Mouse (Mus musculus): ENCODE data around the gene Ubc.
"Not testable (repeated sequence)": the region's sequence is repeated elsewhere in the genome, so short reads cannot be mapped to it uniquely, and the experiment has no call there.

Ubc gene

DNA sequence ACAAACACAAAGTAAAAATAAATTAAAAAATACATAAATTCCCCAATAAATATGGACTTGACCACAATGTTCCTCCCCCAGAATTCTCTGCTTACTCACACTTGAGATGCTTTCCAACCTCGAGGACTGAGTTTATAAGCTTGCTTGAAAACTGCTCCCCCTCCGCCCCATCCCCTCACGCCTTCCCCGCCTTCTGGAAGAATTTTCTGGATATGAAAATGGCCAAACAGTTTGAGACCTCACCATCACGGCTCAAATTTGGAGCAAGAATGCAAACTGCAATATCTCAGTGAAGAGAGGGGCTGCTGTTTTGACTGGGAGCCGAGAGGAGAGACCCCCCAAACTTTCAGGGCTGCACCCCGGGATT lies 14.5 kb upstream of the Ubc start:
- no peak for DNase-seq (ENCODE audit: low read depth, low spot score)

- DNase-seq (ENCODE audit: low read depth, low spot score) = no peak
These were observed 13.8 kb upstream of the Ubc start for GRCm38 (mm10) chr5:125403481-125404465.

DNA sequence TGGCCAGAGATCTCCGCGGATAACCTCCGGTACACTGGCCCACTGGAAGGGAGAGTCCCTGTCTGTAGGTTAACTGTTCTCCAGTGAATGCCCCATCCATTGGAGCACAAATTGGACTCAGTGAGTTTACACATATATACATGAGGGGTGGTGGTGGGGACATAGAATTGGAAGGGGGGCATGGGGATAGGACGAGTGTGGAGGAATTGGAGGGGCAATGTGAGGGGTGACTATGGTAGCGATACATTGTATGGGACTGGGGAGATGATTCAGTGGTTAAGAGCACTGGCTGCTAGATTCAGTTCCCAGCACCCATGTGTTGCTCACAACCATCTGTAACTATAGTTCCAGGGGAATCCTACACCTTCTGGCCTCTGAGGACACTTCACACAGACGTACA lies 13.0 kb upstream of the Ubc start:
- no peak for DNase-seq (ENCODE audit: low read depth, low spot score)

DNA sequence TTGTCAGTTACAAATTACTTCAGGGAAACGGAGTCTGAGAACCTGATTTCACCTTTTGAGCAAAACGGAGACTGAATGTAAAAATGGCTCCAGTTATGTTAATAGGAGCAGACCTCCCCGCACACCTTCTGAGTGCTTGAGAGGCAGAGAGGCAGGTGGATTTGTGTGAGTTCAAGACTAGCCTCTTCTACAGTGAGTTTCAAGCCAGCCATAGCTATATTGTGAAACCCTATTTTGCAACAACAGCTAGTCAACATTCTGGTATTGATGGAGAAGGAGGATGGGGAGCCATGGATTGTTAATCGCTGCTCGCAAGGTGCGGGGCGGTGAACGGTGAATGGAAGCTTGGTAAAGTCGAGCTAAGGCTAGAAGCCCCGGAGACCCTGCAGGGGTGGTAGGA lies 12.5 kb upstream of the Ubc start:
- DNase-seq (ENCODE audit: low read depth, low spot score) = no peak

GRCm38 (mm10) chr5:125400903-125401302 lies 10.9 kb upstream of the Ubc start:
- DNase-seq (ENCODE audit: low read depth, low spot score) = no peak

- DNase-seq (ENCODE audit: low read depth, low spot score) = no peak
These were observed 5.0 kb upstream of the Ubc start for GRCm38 (mm10) chr5:125395008-125395407.

- peak; percentile 81 for DNase-seq (ENCODE audit: low read depth, low spot score)
These were observed 3.9 kb upstream of the Ubc start for GRCm38 (mm10) chr5:125393622-125394603.

DNA sequence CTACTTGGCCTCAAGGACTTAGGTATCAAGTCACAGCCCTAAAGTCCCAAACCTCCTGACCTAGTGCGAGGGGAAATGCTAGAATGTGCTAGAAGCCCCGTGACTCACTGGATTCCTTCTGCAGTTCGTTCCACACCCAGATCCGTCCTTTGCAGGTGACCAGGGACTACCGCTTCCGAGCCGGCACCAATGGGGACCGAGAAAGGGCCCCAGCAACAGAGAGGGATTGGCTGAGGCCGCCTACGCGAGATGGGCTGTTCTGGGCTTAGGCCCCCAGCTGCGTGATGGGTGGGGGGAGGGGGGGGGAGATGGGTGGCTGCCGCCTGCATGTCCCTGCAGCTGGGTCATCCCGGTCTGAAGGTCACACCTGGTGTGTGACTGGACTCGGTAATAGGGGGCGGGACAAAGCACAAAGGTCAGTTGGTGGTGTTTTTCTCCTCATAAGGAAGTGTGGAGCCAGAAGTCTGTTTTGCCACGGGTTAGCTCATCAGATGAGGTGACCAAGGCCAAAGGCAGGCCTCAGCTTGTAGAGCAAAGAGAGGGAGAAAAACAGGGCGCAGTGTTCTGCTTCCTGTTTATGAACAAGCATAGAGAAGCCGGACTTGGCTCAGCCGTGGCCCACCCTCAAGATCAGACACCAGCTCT lies 3.1 kb upstream of the Ubc start:
- peak; percentile 99 for DNase-seq (ENCODE audit: low read depth, low spot score)

DNA sequence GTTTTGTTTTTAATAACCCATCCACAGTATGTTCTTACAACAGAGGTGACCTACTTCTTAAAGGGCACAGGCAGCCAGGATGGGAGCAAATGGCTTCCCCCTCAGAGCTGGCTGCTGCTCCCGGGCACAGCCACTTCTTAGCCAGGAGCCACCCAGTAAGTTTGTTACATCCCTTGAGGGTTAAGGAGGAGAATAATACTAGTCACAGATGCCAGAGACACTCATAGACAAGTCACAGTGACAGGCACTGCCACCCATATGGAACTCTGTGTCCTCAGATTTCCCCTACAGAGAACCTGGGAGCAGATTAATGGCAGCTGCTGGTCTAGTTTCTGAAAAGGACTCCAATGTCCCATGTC lies 2.6 kb upstream of the Ubc start:
- no peak for DNase-seq (ENCODE audit: low read depth, low spot score)

DNA sequence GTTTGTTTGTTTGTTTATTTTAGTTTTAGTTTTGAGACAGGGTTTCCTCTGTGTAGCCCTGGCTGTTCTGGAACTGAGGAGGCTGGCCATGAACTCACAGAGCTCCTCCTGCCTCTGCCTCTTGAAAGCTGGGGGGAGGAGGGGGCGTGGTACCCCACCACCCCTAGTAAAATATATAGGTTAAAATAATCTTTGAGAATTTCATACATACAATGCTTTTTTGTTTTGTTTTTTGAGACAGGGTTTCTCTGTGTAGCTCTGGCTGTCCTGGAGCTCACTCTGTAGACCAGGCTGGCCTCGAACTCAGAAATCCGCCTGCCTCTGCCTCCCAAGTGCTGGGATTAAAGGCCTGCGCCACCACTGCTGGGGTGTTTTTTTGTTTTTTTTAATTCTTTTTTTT lies 2.2 kb upstream of the Ubc start:
- not testable (repeated sequence) for DNase-seq (ENCODE audit: low read depth, low spot score)

DNA sequence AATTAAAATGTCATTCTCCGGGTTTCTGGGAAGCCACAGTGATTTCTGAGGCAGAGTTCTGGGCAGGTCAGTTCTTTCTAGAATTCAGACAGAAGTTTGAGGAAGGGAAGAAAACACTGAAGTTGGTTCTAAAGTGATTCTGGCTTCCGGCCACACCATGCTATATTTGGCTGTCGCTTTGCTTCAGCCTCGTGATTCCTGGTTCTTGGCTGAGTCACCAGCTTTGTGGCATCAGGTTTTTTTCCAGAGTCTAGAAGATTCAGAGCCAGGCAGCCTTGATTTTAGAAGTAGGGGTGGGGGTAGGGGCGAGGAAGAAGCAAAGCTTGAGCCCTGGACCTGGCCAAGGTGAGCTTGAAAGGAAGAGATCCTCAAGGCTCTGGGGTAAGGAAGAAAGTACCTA lies 1.6 kb upstream of the Ubc start:
- peak; percentile 81 for DNase-seq (ENCODE audit: low read depth, low spot score)

- no peak for DNase-seq (ENCODE audit: low read depth, low spot score)
These were observed 990 bp upstream of the Ubc start for GRCm38 (mm10) chr5:125390906-125391477.

DNA sequence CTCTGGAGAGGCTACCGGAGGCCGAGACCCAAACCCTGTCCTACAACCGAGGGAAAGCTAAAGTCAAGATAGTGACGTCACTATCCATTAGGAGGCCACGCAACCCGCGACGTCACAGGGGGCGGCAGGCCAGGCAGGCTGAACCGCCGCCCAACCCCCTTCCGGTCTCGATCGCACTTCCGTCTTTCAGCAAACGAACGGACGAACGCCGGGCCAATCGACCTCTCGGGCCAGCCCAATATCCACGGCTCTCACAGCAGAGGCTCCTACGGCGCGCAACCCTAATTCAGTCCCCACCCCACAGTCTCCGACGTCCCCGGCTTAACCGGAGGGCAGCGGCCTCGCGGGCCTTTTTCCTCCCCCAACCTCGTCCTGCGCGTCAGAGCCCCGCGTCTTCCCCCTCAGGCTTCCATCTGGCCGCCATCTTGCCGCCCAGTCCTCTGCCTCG lies 847 bp downstream of the Ubc start, which contains the start of gene Gm10382:
Gm10382 (plus strand) TSS at position 192 of the 448 bp plus-strand sequence.
- peak; percentile 85 for DNase-seq (ENCODE audit: low read depth, low spot score)

DNA sequence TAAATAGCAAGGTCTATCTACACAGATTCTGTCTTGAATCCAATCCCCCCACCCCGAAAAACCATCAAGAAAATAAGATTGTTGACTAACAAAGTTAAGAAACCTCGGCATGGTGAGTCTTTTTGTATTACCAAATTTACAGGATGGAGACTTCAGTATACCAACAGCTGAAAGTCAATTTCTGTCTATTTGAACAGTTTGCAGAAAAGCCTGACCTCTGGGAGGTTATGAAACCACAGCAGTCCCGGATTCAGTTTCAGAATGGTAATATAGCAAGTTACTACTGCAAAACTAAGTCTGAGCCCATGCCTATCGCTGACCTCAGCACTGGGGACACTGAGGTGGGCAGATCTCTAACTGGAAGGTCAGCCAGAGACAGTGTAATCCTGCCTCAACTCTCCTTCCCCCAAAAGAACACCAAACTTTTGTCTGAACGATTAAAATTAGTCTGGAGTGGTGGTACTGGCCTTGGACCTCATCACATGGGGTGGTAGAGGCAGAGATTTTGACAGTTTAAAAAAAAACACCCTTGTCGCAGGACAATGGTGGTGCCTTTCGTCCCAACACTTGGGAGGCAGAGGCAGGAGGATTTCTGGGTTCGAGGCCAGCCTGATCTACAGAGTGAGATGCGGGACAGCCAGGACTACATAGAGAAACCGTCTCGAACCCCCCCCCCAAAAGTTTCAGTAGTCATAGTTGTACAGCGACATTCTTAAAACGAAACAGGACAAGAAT lies 1.5 kb downstream of the Ubc start:
- no peak for DNase-seq (ENCODE audit: low read depth, low spot score)

- DNase-seq (ENCODE audit: low read depth, low spot score) = not testable (repeated sequence)
These were observed 2.7 kb downstream of the Ubc start for GRCm38 (mm10) chr5:125387295-125387694.

DNA sequence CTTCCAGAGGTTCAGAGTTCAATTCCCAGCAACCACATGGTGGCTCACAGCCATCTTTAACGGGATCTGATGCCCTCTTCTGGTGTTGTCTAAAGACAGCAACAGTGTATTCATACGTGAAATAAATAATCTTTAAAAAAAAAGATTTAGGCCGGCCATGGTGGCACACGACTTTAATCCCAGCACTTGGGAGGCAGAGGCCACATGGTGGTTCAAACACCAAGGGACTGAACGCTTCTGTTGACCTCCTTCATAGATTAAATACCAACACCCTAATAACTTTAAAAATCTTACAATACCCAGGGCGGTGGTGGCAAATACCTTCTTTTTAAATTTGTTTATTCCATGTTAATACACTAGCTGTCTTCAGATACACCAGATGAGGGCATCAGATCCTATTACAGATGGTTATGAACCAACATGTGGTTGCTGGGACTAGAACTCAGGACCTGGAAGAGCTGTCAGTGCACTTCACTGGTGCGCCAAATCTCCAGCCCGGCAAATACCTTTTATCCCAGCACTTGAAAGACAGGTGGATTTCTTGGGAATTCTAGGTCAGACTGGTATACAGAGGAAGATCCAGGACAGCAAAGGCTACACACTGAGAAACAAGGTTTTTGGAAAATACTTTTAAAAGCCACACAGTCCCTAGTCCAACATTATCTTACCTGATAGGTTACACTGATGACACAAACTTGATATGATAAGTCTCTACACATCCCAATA lies 4.6 kb downstream of the Ubc start:
- DNase-seq (ENCODE audit: low read depth, low spot score) = no peak

DNA sequence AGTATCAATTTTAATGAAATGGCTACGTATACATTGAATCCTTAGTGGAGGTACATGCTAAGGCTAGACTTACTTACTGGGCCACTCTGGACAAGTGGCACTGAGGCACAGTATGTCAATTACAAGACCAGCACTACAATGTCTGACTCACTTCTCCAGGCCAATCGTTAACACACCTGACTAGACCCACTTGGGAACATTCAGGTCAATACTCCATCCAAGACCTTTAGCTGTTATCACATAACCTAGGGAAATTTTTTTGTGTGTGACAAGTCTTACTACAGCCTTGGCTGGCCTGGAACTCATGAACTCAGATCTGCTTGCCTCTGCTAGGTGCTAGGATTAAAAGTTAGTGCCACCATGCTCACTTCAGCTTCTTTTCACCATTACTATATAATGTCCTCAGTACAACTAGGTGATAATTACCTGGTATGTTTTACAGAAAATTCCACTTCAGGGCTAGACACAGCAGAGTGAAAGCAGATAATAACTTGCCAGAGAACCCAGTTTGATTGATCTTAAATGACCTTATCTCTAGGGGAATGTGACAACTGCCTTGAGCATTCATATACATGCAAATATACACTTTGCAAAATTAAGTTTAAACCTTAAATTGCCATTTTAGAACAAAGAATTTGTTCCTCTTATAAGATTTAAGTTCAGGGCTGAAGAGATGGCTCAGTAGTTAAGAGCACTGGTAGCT lies 5.3 kb downstream of the Ubc start:
- no peak for DNase-seq (ENCODE audit: low read depth, low spot score)

DNA sequence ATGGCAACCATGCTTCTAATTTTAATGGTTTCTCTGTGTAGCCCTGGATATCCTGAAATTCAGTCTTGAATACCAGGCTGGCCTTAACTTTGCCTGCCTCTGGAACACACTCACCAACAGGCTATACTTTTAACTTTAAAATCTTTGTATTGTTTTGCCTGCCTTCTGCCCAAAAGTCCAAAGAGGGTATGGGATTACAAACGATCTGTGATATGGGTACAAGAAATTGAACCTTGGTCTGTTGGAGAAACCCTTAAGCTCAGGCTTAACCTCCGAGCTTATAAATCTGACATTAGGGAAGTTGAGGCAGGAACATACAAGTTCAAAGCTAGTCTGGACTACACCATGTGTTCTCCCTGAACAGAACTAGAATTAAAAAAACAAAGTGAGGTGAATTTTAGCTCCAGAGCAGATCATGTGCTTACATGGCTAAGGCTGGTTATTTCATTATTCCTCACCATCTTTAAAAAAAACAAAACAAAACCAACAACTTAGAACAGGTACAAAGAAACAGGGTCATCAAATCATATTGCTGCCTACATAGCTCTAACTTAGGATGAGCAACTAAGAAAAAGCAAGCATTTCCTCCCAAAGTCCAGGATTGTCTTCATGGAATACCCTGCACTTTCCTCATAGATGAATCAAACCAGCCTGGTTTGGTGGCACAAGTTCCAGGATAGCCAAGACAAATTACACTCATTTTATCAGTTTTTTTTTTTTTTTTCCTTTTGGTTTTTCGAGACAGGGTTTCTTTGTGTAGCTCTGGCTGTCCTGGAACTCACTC lies 6.2 kb downstream of the Ubc start:
- no peak for DNase-seq (ENCODE audit: low read depth, low spot score)
